ENCODE assay signal across 8 mouse cellular contexts in genomic region chr3:138488584-138489326, GRCm38 (mm10). TPM values are rescaled to one million over a fixed set of nuclear protein-coding genes. Genes with fewer than 3 reads are reported as not detected.
DNase-seq lines count a peak whose midpoint lies in the region; ATAC-seq and TF ChIP-seq lines count a peak whose summit lies in the region.

No protein-coding gene starts in this region.

- peak; percentile 87 for DNase-seq in heart, adult 11 months
- DNase-seq in heart, postnatal 25 days (ENCODE audit: low spot score) = no peak
- no peak for DNase-seq in thymus, adult 2 months
- no peak for DNase-seq in thymus, adult 18-20 months
- no peak for DNase-seq in spleen, postnatal 14 days (ENCODE audit: low spot score in 2 of 2)

- no peak overlapping the region for H3K27ac ChIP-seq in thymus, adult 2 months (ENCODE audit: control insufficient read depth, insufficient read depth, low read length)
- peak overlapping the region; percentile 73 for H3K27ac ChIP-seq in intestine, postnatal 0 days (ENCODE audit: low read depth, low read length)
- peak overlapping the region; percentile 80 for H3K27ac ChIP-seq in midbrain, embryonic 15.5 days

- peak overlapping the region; percentile 86 for H3K9ac ChIP-seq in intestine, postnatal 0 days (ENCODE audit: low read depth, low read length)
- H3K9ac ChIP-seq in midbrain, embryonic 15.5 days = peak overlapping the region; percentile 82

- TF ChIP-seq POLR2A in thymus, adult 2 months (IDR thresholded peaks at IDR 0.05; ENCODE audit: control insufficient read depth, extremely low read depth, insufficient read depth, low read length, poor library complexity) = no peak

- ATAC-seq in erythroblast, adult 5-6 weeks (replicated peaks; ENCODE audit: low FRiP score, poor library complexity, severe bottlenecking) = peak; percentile 26
- ATAC-seq in intestine, postnatal 0 days = peak; percentile 72
- ATAC-seq in midbrain, embryonic 15.5 days (replicated peaks) = peak; percentile 4

- WGBS in thymus, adult 2 months = under 1% methylated on average over 60 of the region's 61 CpGs
- WGBS in intestine, postnatal 0 days = under 1% methylated on average over 47 of the region's 61 CpGs
- under 1% methylated on average over 60 of the region's 61 CpGs for WGBS in midbrain, embryonic 15.5 days

- H3K9me3 ChIP-seq in intestine, postnatal 0 days (ENCODE audit: control insufficient read depth) = no peaks in the 10 kb centered on the region
- no peaks in the 10 kb centered on the region for H3K9me3 ChIP-seq in midbrain, embryonic 15.5 days

- H3K27me3 ChIP-seq in thymus, adult 2 months (ENCODE audit: control insufficient read depth, insufficient read depth, low read length) = no peaks in the 10 kb centered on the region
- no peaks in the 10 kb centered on the region for H3K27me3 ChIP-seq in intestine, postnatal 0 days (replicated peaks; ENCODE audit: control insufficient read depth, insufficient read depth, low read length)
- no peaks in the 10 kb centered on the region for H3K27me3 ChIP-seq in midbrain, embryonic 15.5 days (replicated peaks)

- peak overlapping the region; percentile 65 for H3K4me3 ChIP-seq in thymus, adult 2 months (ENCODE audit: control insufficient read depth, insufficient read depth, low read length)
- H3K4me3 ChIP-seq in intestine, postnatal 0 days (ENCODE audit: low read depth, low read length) = peak overlapping the region; percentile 96
- peak overlapping the region; percentile 79 for H3K4me3 ChIP-seq in midbrain, embryonic 15.5 days

- H3K4me2 ChIP-seq in intestine, postnatal 0 days (replicated peaks; ENCODE audit: low read depth) = peak overlapping the region; percentile 84
- H3K4me2 ChIP-seq in midbrain, embryonic 15.5 days = peak overlapping the region; percentile 72

- no peak for TF ChIP-seq CTCF in thymus, adult 2 months (IDR thresholded peaks at IDR 0.05; ENCODE audit: borderline replicate concordance, control insufficient read depth, extremely low read depth, insufficient read depth, low read length, poor library complexity)
- TF ChIP-seq CTCF in intestine, postnatal 0 days (IDR thresholded peaks at IDR 0.05; ENCODE audit: low read depth) = no peak

- H3K4me1 ChIP-seq in thymus, adult 2 months (replicated peaks; ENCODE audit: control insufficient read depth, insufficient read depth, low read length) = no peaks in the 10 kb centered on the region; the same call in 1 of the 2 replicates
- H3K4me1 ChIP-seq in intestine, postnatal 0 days (replicated peaks; ENCODE audit: control insufficient read depth, insufficient read depth, low read length) = no peaks in the 10 kb centered on the region; the same call in 1 of the 2 replicates
- peaks cover 17% of the 10 kb centered on the region for H3K4me1 ChIP-seq in midbrain, embryonic 15.5 days

- intact Hi-C loops in heart, postnatal 25 days (cut with DNase I) = loop anchor here (2.0 to 10.0 kb wide), 3 partner anchors 38 to 586 kb away; partner anchors contain the start of genes Adh5, Eif4e and Rap1gds1

- H3K36me3 ChIP-seq in thymus, adult 2 months (ENCODE audit: control insufficient read depth, insufficient read depth, low read length) = no peaks in the 10 kb centered on the region
- H3K36me3 ChIP-seq in intestine, postnatal 0 days (ENCODE audit: control insufficient read depth, insufficient read depth) = 0 out of 2 replicates have a peak, but pooled peaks cover 5% of the 10 kb centered on the region
- H3K36me3 ChIP-seq in midbrain, embryonic 15.5 days (replicated peaks) = peaks cover 6% of the 10 kb centered on the region; the same call in 1 of the 2 replicates

RNA-seq across cellular contexts. Expression of gene Metap1, which starts 0.6 kb away (rescaled TPM):
- 10 to 100 TPM; 36.7 to 39.3 TPM for total RNA-seq in heart, postnatal 25 days (2021)
- polyA plus RNA-seq in thymus, adult 2 months (2012; rRNA removed) = 18.6 and 23.1 TPM in 2 replicates
- total RNA-seq in erythroblast, adult 5-6 weeks (2015; ENCODE audit: low replicate concordance) = 10.0 and 15.3 TPM in 2 replicates
- total RNA-seq in erythroblast, adult 5-6 weeks (2017; ENCODE audit: low replicate concordance) = 18.2 and 21.3 TPM in 2 replicates
- 29.0 and 29.6 TPM in 2 replicates for polyA plus RNA-seq in intestine, postnatal 0 days (2015; fragmentation: Nextera tagmentation; extraction: Ambion mirVana)
- 47.6 and 48.5 TPM in 2 replicates for polyA plus RNA-seq in midbrain, embryonic 15.5 days (2015; fragmentation: Nextera tagmentation; extraction: Ambion mirVana)

RNA-seq across cellular contexts. Expression of gene Eif4e, which starts 37.2 kb away (rescaled TPM):
- total RNA-seq in heart, postnatal 25 days (2021) = 100 to 1,000 TPM; 171 to 172 TPM
- 20.1 and 25.1 TPM in 2 replicates for polyA plus RNA-seq in thymus, adult 2 months (2012; rRNA removed)
- 55.5 and 73.6 TPM in 2 replicates for total RNA-seq in erythroblast, adult 5-6 weeks (2015; ENCODE audit: low replicate concordance)
- 53.2 and 70.4 TPM in 2 replicates for total RNA-seq in erythroblast, adult 5-6 weeks (2017; ENCODE audit: low replicate concordance)
- polyA plus RNA-seq in intestine, postnatal 0 days (2015; fragmentation: Nextera tagmentation; extraction: Ambion mirVana) = 126 and 134 TPM in 2 replicates
- polyA plus RNA-seq in midbrain, embryonic 15.5 days (2015; fragmentation: Nextera tagmentation; extraction: Ambion mirVana) = 356 and 364 TPM in 2 replicates

RNA-seq across cellular contexts. Expression of gene Adh5, which starts 45.9 kb away (rescaled TPM):
- 10 to 100 TPM; 89.9 to 90.2 TPM for total RNA-seq in heart, postnatal 25 days (2021)
- polyA plus RNA-seq in thymus, adult 2 months (2012; rRNA removed) = 37.5 TPM in 2 replicates
- 20.3 and 29.0 TPM in 2 replicates for total RNA-seq in erythroblast, adult 5-6 weeks (2015; ENCODE audit: low replicate concordance)
- 14.6 and 15.8 TPM in 2 replicates for total RNA-seq in erythroblast, adult 5-6 weeks (2017; ENCODE audit: low replicate concordance)
- polyA plus RNA-seq in intestine, postnatal 0 days (2015; fragmentation: Nextera tagmentation; extraction: Ambion mirVana) = 105 and 111 TPM in 2 replicates
- polyA plus RNA-seq in midbrain, embryonic 15.5 days (2015; fragmentation: Nextera tagmentation; extraction: Ambion mirVana) = 194 and 197 TPM in 2 replicates

Comparison
In these comparisons a context has a peak if more than half of its experiments do, and no peak if none do; other contexts are left out.
1. ATAC-seq: peak in every context shown above with its lines; median percentile 72 in intestine, postnatal 0 days; 26 in erythroblast, adult 5-6 weeks; 4 in midbrain, embryonic 15.5 days.